Mouse (Mus musculus) lung, embryonic 14.5 days (tissue): ENCODE data around the gene Sppl2b. TPM values are rescaled to one million over a fixed set of nuclear protein-coding genes. Genes with fewer than 3 reads are reported as not detected.

ENCODE experiments used
- ATAC-seq: fragments of 200-750 bp; cut with Nextera tagmentation; 2 replicates; pipeline ENCODE4 v1.8.0; 2017; ENCODE audit warnings: mild to moderate bottlenecking, moderate TSS enrichment, moderate library complexity; ENCODE audit not compliant: insufficient read depth
- DNase-seq: peaks from one replicate; pipeline ENCODE4 v3.0.0-alpha.2; 2015
- H3K27ac ChIP-seq: fragments of 300-500 bp; sonication (generic); 2 replicates; pipeline ENCODE4 v1.5.1; 2014; ENCODE audit warnings: low read depth, mild to moderate bottlenecking, moderate library complexity
- H3K27me3 ChIP-seq: fragments of 300-500 bp; sonication (generic); 2 replicates; pipeline ENCODE4 v1.6.1; 2014; ENCODE audit warnings: low read length, control low read depth; ENCODE audit not compliant: insufficient read depth
- H3K36me3 ChIP-seq: fragments of 300-500 bp; sonication (generic); 2 replicates; pipeline ENCODE4 v1.6.1; 2014; ENCODE audit warnings: control low read depth; ENCODE audit not compliant: insufficient read depth
- H3K4me1 ChIP-seq: fragments of 300-500 bp; sonication (generic); 2 replicates; pipeline ENCODE4 v1.6.1; 2014; ENCODE audit warnings: antibody characterized with exemption, control low read depth; ENCODE audit not compliant: insufficient read depth
- H3K4me2 ChIP-seq: fragments of 300-500 bp; sonication (generic); 2 replicates; pipeline ENCODE4 v1.6.1; 2014; ENCODE audit warnings: mild to moderate bottlenecking
- H3K4me3 ChIP-seq: fragments of 300-500 bp; sonication (generic); 2 replicates; pipeline ENCODE4 v1.5.1; 2014; ENCODE audit warnings: low read depth, low read length
- H3K9ac ChIP-seq: fragments of 300-500 bp; sonication (generic); 2 replicates; pipeline ENCODE4 v1.6.1; 2014
- H3K9me3 ChIP-seq: fragments of 300-500 bp; sonication (generic); 2 replicates; pipeline ENCODE4 v1.6.1; 2016; ENCODE audit warnings: low read depth, low read length, control low read depth
- CTCF ChIP-seq: IDR thresholded peaks from 2 replicates; pipeline ENCODE4 v1.5.1; 2016; ENCODE audit warnings: antibody characterized with exemption, low read depth
- WGBS: fragments of 180-500 bp; shearing (Covaris S2); extraction: QIAGEN DNeasy Blood & Tissue Kit; methylation state at CpG from one replicate; pipeline ENCODE4 v1.1.7; 2014; 5-methylcytosine and 5-hydroxymethylcytosine counted together
- microRNA counts: library from miRNA; unstranded; fragments of <30 nt; microRNA quantifications from one replicate; lab custom pipeline; 2016
- microRNA-seq: library from miRNA; unstranded; fragments of <30 nt; microRNA quantifications from one replicate; pipeline ENCODE4, GENCODE M21; 2016; ENCODE audit warnings: borderline number of aligned reads
- polyA plus RNA-seq: library from polyadenylated mRNA; unstranded; fragments of >200 nt; fragmentation: Nextera tagmentation; extraction: Ambion mirVana; gene quantifications from 2 replicates; pipeline ENCODE4 v1.2.1, GENCODE M21; 2014

Sppl2b gene
- polyA plus RNA-seq, 1 experiment from 2014 or later = 38.7 TPM

- no peak overlapping the region for H3K4me2 ChIP-seq
- H3K9ac ChIP-seq = no peak overlapping the region
- no peak overlapping the region for H3K4me3 ChIP-seq
- WGBS = 75% methylated on average over 2 of the region's 2 CpGs
- DNase-seq (no peak), ATAC-seq (no peak)
- H3K4me1 ChIP-seq = no peaks in the 10 kb centered on the region
- H3K27me3 ChIP-seq = no peaks in the 10 kb centered on the region
- no peak for TF ChIP-seq CTCF
- peaks cover 43% of the 10 kb centered on the region for H3K36me3 ChIP-seq
- no peak overlapping the region for H3K27ac ChIP-seq
- H3K9me3 ChIP-seq = no peaks in the 10 kb centered on the region
Observed at GRCm38 (mm10) chr10:80915260-80915659, 60.2 kb downstream of the Sppl2b start.

GRCm38 (mm10) chr10:80915736-80916135 is 60.7 kb downstream of the Sppl2b start:
- Histone ChIP-seq H3K4me1 (no peaks in the 10 kb centered on the region), H3K36me3 (peaks cover 39% of the 10 kb centered on the region), H3K27me3 (no peaks in the 10 kb centered on the region), H3K27ac (no peak overlapping the region), H3K4me2 (no peak overlapping the region), H3K4me3 (no peak overlapping the region), H3K9me3 (no peaks in the 10 kb centered on the region), H3K9ac (no peak overlapping the region)
- 76% methylated on average over 4 of the region's 4 CpGs for WGBS
- ATAC-seq (no peak), DNase-seq (no peak)
- no peak for TF ChIP-seq CTCF

GRCm38 (mm10) chr10:80917336-80917778 is 62.3 kb downstream of the Sppl2b start:
- WGBS = under 1% methylated on average over 15 of the region's 15 CpGs
- H3K27me3 ChIP-seq = no peaks in the 10 kb centered on the region
- peak overlapping the region; percentile 95 for H3K4me2 ChIP-seq
- 0 out of 2 replicates have a peak, but pooled peaks cover 2% of the 10 kb centered on the region for H3K4me1 ChIP-seq
- H3K9me3 ChIP-seq = no peaks in the 10 kb centered on the region
- DNase-seq (peak; percentile 59), ATAC-seq (peak; percentile 35; the same call in 1 of the 2 replicates)
- H3K9ac ChIP-seq = peak overlapping the region; percentile 86
- H3K36me3 ChIP-seq = peaks cover 27% of the 10 kb centered on the region; the same call in 1 of the 2 replicates
- TF ChIP-seq CTCF = no peak
- peak overlapping the region; percentile 69 for H3K27ac ChIP-seq
- peak overlapping the region; percentile 78 for H3K4me3 ChIP-seq

GRCm38 (mm10) chr10:80917779-80918434 is 62.8 kb downstream of the Sppl2b start, which contains the start of gene Lmnb2:
Gene Lmnb2, minus strand, starts transcription at chr10:80918245.
- peak within 1 kb of the TSS; percentile 69 for H3K27ac ChIP-seq
- TF ChIP-seq CTCF = no peak
- 0 out of 2 replicates have a peak, but pooled peaks cover 5% of the 10 kb centered on the region for H3K4me1 ChIP-seq
- under 1% methylated on average over 61 of the region's 61 CpGs for WGBS
- peaks cover 22% of the 10 kb centered on the region; the same call in 1 of the 2 replicates for H3K36me3 ChIP-seq
- H3K4me2 ChIP-seq = peak within 1 kb of the TSS; percentile 95
- ATAC-seq = peak; percentile 62; the same call in 1 of the 2 replicates
- peak; percentile 91 for DNase-seq
- no peaks in the 10 kb centered on the region for H3K27me3 ChIP-seq
- H3K9me3 ChIP-seq = no peaks in the 10 kb centered on the region
- H3K9ac ChIP-seq = peak within 1 kb of the TSS; percentile 86
- peak within 1 kb of the TSS; percentile 78 for H3K4me3 ChIP-seq

MicroRNAs within 50 kb of the gene (microRNA counts, 519-probe panel; counts per million panel counts)
- 30.5 counts per million for microRNA mmu-miR-1982 (lab: Ali Mortazavi, UCI)

Small RNA genes lying within 50 kb of the gene (microRNA-seq; reads per million reads assigned to microRNA genes)
- 4.3 reads per million, percentile 15 among the genes with 10 or more reads in this experiment for gene Mir1982

Other genes starting within 250 kb of the Sppl2b start
- 2.4 and 3.1 TPM in 2 replicates for gene Gm49322, start 249.3 kb upstream of the Sppl2b start, polyA plus RNA-seq
- 105 and 124 TPM in 2 replicates for gene Csnk1g2, start 232.4 kb upstream of the Sppl2b start, polyA plus RNA-seq
- gene Btbd2, start 198.2 kb upstream of the Sppl2b start, polyA plus RNA-seq = 82.5 and 101 TPM in 2 replicates
- 102 and 110 TPM in 2 replicates for gene Mknk2, start 177.2 kb upstream of the Sppl2b start, polyA plus RNA-seq
- 35.1 and 40.3 TPM in 2 replicates for gene Mob3a, start 153.3 kb upstream of the Sppl2b start, polyA plus RNA-seq
- gene Izumo4, start 153.1 kb upstream of the Sppl2b start, polyA plus RNA-seq = 6.7 and 7.3 TPM in 2 replicates
- gene Ap3d1, start 113.0 kb upstream of the Sppl2b start, polyA plus RNA-seq = 62.0 and 69.6 TPM in 2 replicates
- gene Dot1l, start 100.1 kb upstream of the Sppl2b start, polyA plus RNA-seq = 26.9 and 29.1 TPM in 2 replicates
- 97.2 and 98.4 TPM in 2 replicates for gene Sf3a2, start 57.1 kb upstream of the Sppl2b start, polyA plus RNA-seq
- gene Plekhj1, start 56.6 kb upstream of the Sppl2b start, polyA plus RNA-seq = 113 and 121 TPM in 2 replicates
- gene Amh, start 50.0 kb upstream of the Sppl2b start, polyA plus RNA-seq = 0.11 and 0.14 TPM in 2 replicates
- gene Jsrp1, start 41.8 kb upstream of the Sppl2b start, polyA plus RNA-seq = 0.93 and 0.97 TPM in 2 replicates
- 1,866 and 1,984 TPM in 2 replicates for gene Oaz1, start 28.6 kb upstream of the Sppl2b start, polyA plus RNA-seq
- gene Lingo3, start 11.2 kb upstream of the Sppl2b start, polyA plus RNA-seq = 0.05 and 0.17 TPM in 2 replicates
- 334 and 337 TPM in 2 replicates for gene Lsm7, start 66 bp upstream of the Sppl2b start, polyA plus RNA-seq
- 0.05 TPM in 1 of 2 replicates, not detected in the other for gene Tmprss9, start 16.6 kb downstream of the Sppl2b start, polyA plus RNA-seq
- gene Timm13, start 45.7 kb downstream of the Sppl2b start, polyA plus RNA-seq = 315 and 321 TPM in 2 replicates
- 22.9 and 24.4 TPM in 2 replicates for gene Lmnb2, start 63.0 kb downstream of the Sppl2b start, polyA plus RNA-seq
- 18.3 and 24.6 TPM in 2 replicates for gene Gadd45b, start 74.8 kb downstream of the Sppl2b start, polyA plus RNA-seq
- 4.5 and 5.7 TPM in 2 replicates for gene Gng7, start 159.7 kb downstream of the Sppl2b start, polyA plus RNA-seq
- 0.08 and 0.09 TPM in 2 replicates for gene Diras1, start 170.4 kb downstream of the Sppl2b start, polyA plus RNA-seq
- gene Slc39a3, start 182.2 kb downstream of the Sppl2b start, polyA plus RNA-seq = 11.7 and 15.2 TPM in 2 replicates
- gene Sgta, start 204.9 kb downstream of the Sppl2b start, polyA plus RNA-seq = 172 and 186 TPM in 2 replicates
- 48.1 and 55.9 TPM in 2 replicates for gene Thop1, start 214.8 kb downstream of the Sppl2b start, polyA plus RNA-seq
- gene Creb3l3, start 243.6 kb downstream of the Sppl2b start, polyA plus RNA-seq = 0.41 and 0.58 TPM in 2 replicates